Mouse (Mus musculus) gastrocnemius, postnatal 4 days (tissue): ENCODE data around the gene Itga11. TPM values are rescaled to one million over a fixed set of nuclear protein-coding genes. Genes with fewer than 3 reads are reported as not detected.
"Not testable (repeated sequence)": the region's sequence is repeated elsewhere in the genome, so short reads cannot be mapped to it uniquely, and the experiment has no call there.

Source experiments
- DNase-seq, 2 experiments: peaks; one replicate each; pipeline ENCODE4 v3.0.0; 2021 to 2022; ENCODE audit warnings: low spot score in 2 of 2, mixed read lengths in 2 of 2
- long read RNA-seq, 2 experiments: library from polyadenylated mRNA; stranded (forward); transcript quantifications; one replicate each; pipeline ENCODE4 v2.0.0; 2021
- total RNA-seq, 2 experiments: library from RNA; stranded (reverse); gene quantifications; 2 replicates each; pipeline ENCODE4 v1.2.3; 2021

Gene Itga11
- total RNA-seq = 1 to 10 TPM; 5.5 to 7.9 TPM
- long read RNA-seq, experiment 1, full-length matches to known transcripts = 2 of 5 reads
- long read RNA-seq, experiment 1, partial matches to known transcripts = 2 of 5 reads
- long read RNA-seq, experiment 1, other reads (novel, unspliced or antisense) = 1 of 5 reads
- long read RNA-seq, experiment 2, full-length matches to known transcripts = 4 of 7 reads
- long read RNA-seq, experiment 2, partial matches to known transcripts = 2 of 7 reads
- long read RNA-seq, experiment 2, other reads (novel, unspliced or antisense) = 1 of 7 reads

GRCm38 (mm10) chr9:62677641-62678549 lies at the start of gene Itga11:
TSS of gene Itga11 (plus strand) at chr9:62677826.
- peak in 1 of 2 experiments; percentile 37 for DNase-seq

- DNase-seq = no peak
Observed at GRCm38 (mm10) chr9:62630631-62631240, 46.9 kb upstream of the Itga11 start.

GRCm38 (mm10) chr9:62632392-62632791 lies 45.2 kb upstream of the Itga11 start:
- no peak for DNase-seq

- DNase-seq = no peak
Observed at GRCm38 (mm10) chr9:62638045-62638444, 39.6 kb upstream of the Itga11 start.

- DNase-seq = no peak
Observed at GRCm38 (mm10) chr9:62639686-62640085, 37.9 kb upstream of the Itga11 start.

GRCm38 (mm10) chr9:62640188-62640587 lies 37.4 kb upstream of the Itga11 start:
- no peak for DNase-seq

- no peak for DNase-seq
Observed at GRCm38 (mm10) chr9:62645716-62646400, 31.8 kb upstream of the Itga11 start.

- DNase-seq = no peak
Observed at GRCm38 (mm10) chr9:62646721-62647183, 30.9 kb upstream of the Itga11 start.

GRCm38 (mm10) chr9:62649444-62649843 lies 28.2 kb upstream of the Itga11 start:
- DNase-seq = no peak

GRCm38 (mm10) chr9:62650764-62651163 lies 26.9 kb upstream of the Itga11 start:
- DNase-seq = no peak

- DNase-seq = peak in 1 of 2 experiments; percentile 38
Observed at GRCm38 (mm10) chr9:62654336-62654735, 23.3 kb upstream of the Itga11 start.

- DNase-seq = no peak
Observed at GRCm38 (mm10) chr9:62658016-62658415, 19.6 kb upstream of the Itga11 start.

- DNase-seq = no peak
Observed at GRCm38 (mm10) chr9:62659026-62659425, 18.6 kb upstream of the Itga11 start.

GRCm38 (mm10) chr9:62660971-62661370 lies 16.7 kb upstream of the Itga11 start:
- not testable (repeated sequence) for DNase-seq

- DNase-seq = no peak
Observed at GRCm38 (mm10) chr9:62663443-62663842, 14.2 kb upstream of the Itga11 start.

GRCm38 (mm10) chr9:62664115-62664725 lies 13.4 kb upstream of the Itga11 start:
- no peak for DNase-seq

GRCm38 (mm10) chr9:62665892-62666291 lies 11.7 kb upstream of the Itga11 start:
- DNase-seq = peak in 1 of 2 experiments; percentile 32

GRCm38 (mm10) chr9:62668503-62668902 lies 9.1 kb upstream of the Itga11 start:
- no peak for DNase-seq

GRCm38 (mm10) chr9:62673241-62673640 lies 4.4 kb upstream of the Itga11 start:
- no peak for DNase-seq

- no peak for DNase-seq
Observed at GRCm38 (mm10) chr9:62675172-62675571, 2.5 kb upstream of the Itga11 start.
